Comparison of ENCODE assay signal across 8 mouse cellular contexts in the genomic region with DNA sequence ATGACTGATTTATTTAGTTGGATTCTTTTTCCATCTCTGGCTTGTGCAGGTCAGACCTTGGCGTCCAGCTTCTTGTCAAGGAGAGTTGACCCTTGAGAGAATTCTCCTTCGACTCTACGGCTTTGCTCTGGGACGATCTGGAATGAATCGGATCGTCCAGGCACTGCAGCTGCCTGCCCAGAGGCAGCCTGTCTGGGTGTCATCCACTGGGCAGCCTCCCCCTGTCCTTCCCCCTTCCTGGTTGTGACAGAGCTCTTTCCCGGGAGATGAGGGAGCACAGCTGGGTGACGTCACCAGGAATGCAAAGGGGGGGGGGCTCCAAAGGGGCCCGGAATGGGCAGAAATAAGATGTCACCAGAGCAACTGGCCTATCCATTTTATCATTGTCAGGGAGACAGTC.
DNase-seq lines count a peak whose midpoint lies in the region; ATAC-seq and TF ChIP-seq lines count a peak whose summit lies in the region.

No protein-coding gene starts in this region.

- TF ChIP-seq POLR2A in heart, adult 2 months (IDR thresholded peaks at IDR 0.05; ENCODE audit: insufficient read depth, low read depth, low read length) = no peak
- no peak for TF ChIP-seq POLR2A in limb, embryonic 14.5 days (IDR thresholded peaks at IDR 0.05; ENCODE audit: borderline replicate concordance, extremely low read depth, insufficient read depth, insufficient read length)

- no peaks in the 10 kb centered on the region for H3K36me3 ChIP-seq in heart, embryonic 12.5 days
- H3K36me3 ChIP-seq in heart, adult 2 months (ENCODE audit: control insufficient read depth, insufficient read depth, low read length) = no peaks in the 10 kb centered on the region
- no peaks in the 10 kb centered on the region for H3K36me3 ChIP-seq in neural tube, embryonic 15.5 days
- H3K36me3 ChIP-seq in limb, embryonic 14.5 days (ENCODE audit: control insufficient read depth, insufficient read depth, low read length) = no peaks in the 10 kb centered on the region

- H3K4me3 ChIP-seq in heart, embryonic 12.5 days = 0 out of 2 replicates have a peak overlapping the region, but pooled peaks have one; percentile 2
- H3K4me3 ChIP-seq in heart, adult 2 months = no peak overlapping the region
- H3K4me3 ChIP-seq in neural tube, embryonic 15.5 days (replicated peaks) = no peak overlapping the region
- no peak overlapping the region for H3K4me3 ChIP-seq in limb, embryonic 14.5 days (replicated peaks; ENCODE audit: low read length)

- H3K4me1 ChIP-seq in heart, embryonic 12.5 days (replicated peaks) = peaks cover 16% of the 10 kb centered on the region
- H3K4me1 ChIP-seq in heart, adult 2 months (ENCODE audit: control insufficient read depth, insufficient read depth, low read length) = no peaks in the 10 kb centered on the region
- H3K4me1 ChIP-seq in neural tube, embryonic 15.5 days = peaks cover 3% of the 10 kb centered on the region; the same call in 1 of the 2 replicates
- peaks cover 8% of the 10 kb centered on the region; the same call in 1 of the 2 replicates for H3K4me1 ChIP-seq in limb, embryonic 14.5 days (ENCODE audit: control insufficient read depth, insufficient read depth, low read length)

- 0 out of 2 replicates have a peak, but pooled peaks cover 4% of the 10 kb centered on the region for H3K27me3 ChIP-seq in heart, embryonic 12.5 days (replicated peaks)
- no peaks in the 10 kb centered on the region for H3K27me3 ChIP-seq in heart, adult 2 months (ENCODE audit: control insufficient read depth, insufficient read depth, low read length)
- H3K27me3 ChIP-seq in neural tube, embryonic 15.5 days (replicated peaks) = no peaks in the 10 kb centered on the region
- no peaks in the 10 kb centered on the region for H3K27me3 ChIP-seq in limb, embryonic 14.5 days (ENCODE audit: control insufficient read depth, insufficient read depth, low read length)

- no peak overlapping the region for H3K9ac ChIP-seq in heart, embryonic 12.5 days
- no peak overlapping the region for H3K9ac ChIP-seq in heart, adult 2 months (ENCODE audit: low read depth, low read length)
- H3K9ac ChIP-seq in neural tube, embryonic 15.5 days (replicated peaks) = no peak overlapping the region
- no peak overlapping the region for H3K9ac ChIP-seq in limb, embryonic 14.5 days (ENCODE audit: low read depth, low read length, severe bottlenecking)

- no peak for TF ChIP-seq CTCF in heart, adult 2 months (IDR thresholded peaks at IDR 0.05)

- no peak overlapping the region for H3K27ac ChIP-seq in heart, embryonic 12.5 days (ENCODE audit: poor library complexity, severe bottlenecking)
- no peak overlapping the region for H3K27ac ChIP-seq in heart, adult 2 months
- no peak overlapping the region for H3K27ac ChIP-seq in neural tube, embryonic 15.5 days (replicated peaks)
- H3K27ac ChIP-seq in limb, embryonic 14.5 days (replicated peaks; ENCODE audit: low read depth, low read length) = no peak overlapping the region

- WGBS in heart, embryonic 12.5 days = 6% methylated on average over 9 of the region's 9 CpGs
- 4% methylated on average over 9 of the region's 9 CpGs for WGBS in heart, adult 2 months
- WGBS in neural tube, embryonic 15.5 days = 12% methylated on average over 9 of the region's 9 CpGs
- 11% methylated on average over 9 of the region's 9 CpGs for WGBS in limb, embryonic 14.5 days

- intact Hi-C loops in heart, adult 2 months (cut with DNase I) = no loop called here

- TF ChIP-seq EP300 in heart, adult 2 months (IDR thresholded peaks at IDR 0.05; ENCODE audit: insufficient read depth, low read depth, low read length) = no peak

- no peaks in the 10 kb centered on the region for H3K9me3 ChIP-seq in heart, embryonic 12.5 days (replicated peaks)
- no peaks in the 10 kb centered on the region for H3K9me3 ChIP-seq in neural tube, embryonic 15.5 days (replicated peaks)
- H3K9me3 ChIP-seq in limb, embryonic 14.5 days (ENCODE audit: control insufficient read depth, low read length) = no peaks in the 10 kb centered on the region

- no peak for DNase-seq in heart, adult 2 months
- peak; percentile 47 for DNase-seq in neural tube, embryonic 10.5 days (ENCODE audit: extremely low spot score, low spot score)
- DNase-seq in limb, embryonic 14.5 days (ENCODE audit: low spot score) = peak; percentile 41
- DNase-seq in right cerebral cortex, postnatal 4 days = no peak
- no peak for DNase-seq in left cerebral cortex, adult 11 months (ENCODE audit: low spot score)
- no peak for DNase-seq in c-Kit-positive CD71-positive TER-119-positive erythroid progenitor cells, embryonic 14.5 days (ENCODE audit: low spot score)

- peak overlapping the region; percentile 49 for H3K4me2 ChIP-seq in heart, embryonic 12.5 days
- H3K4me2 ChIP-seq in neural tube, embryonic 15.5 days = no peak overlapping the region
- H3K4me2 ChIP-seq in limb, embryonic 14.5 days (replicated peaks; ENCODE audit: low read depth, low read length, severe bottlenecking) = peak overlapping the region; percentile 3; the same call in 1 of the 2 replicates

- ATAC-seq in heart, embryonic 12.5 days (ENCODE audit: insufficient number of reproducible peaks, low FRiP score) = no peak
- ATAC-seq in neural tube, embryonic 15.5 days (ENCODE audit: low FRiP score) = no peak
- peak; percentile 75 for ATAC-seq in limb, embryonic 14.5 days (ENCODE audit: low FRiP score, low read depth)

- no peaks in the 10 kb centered on the region for H3K79me2 ChIP-seq in heart, adult 2 months (replicated peaks; ENCODE audit: control insufficient read depth, insufficient read depth, low read length)

Comparison
In these comparisons a context has a peak if more than half of its experiments do, and no peak if none do; other contexts are left out.
1. DNase-seq: peak in neural tube, embryonic 10.5 days (single experiment) and limb, embryonic 14.5 days (single experiment); none in heart, adult 2 months (0 of 2), right cerebral cortex, postnatal 4 days (single experiment), left cerebral cortex, adult 11 months (single experiment) and c-Kit-positive CD71-positive TER-119-positive erythroid progenitor cells, embryonic 14.5 days (single experiment).